Mouse (Mus musculus): ENCODE measurements around the gene Nlgn1. TPM values are rescaled to one million over a fixed set of nuclear protein-coding genes. Genes with fewer than 3 reads are reported as not detected.
A peak's percentile ranks its signal among the peaks of the same experiment; 100 is the strongest.

Nlgn1 gene
- total RNA-seq, 1 experiment: 0.04 TPM

DNA sequence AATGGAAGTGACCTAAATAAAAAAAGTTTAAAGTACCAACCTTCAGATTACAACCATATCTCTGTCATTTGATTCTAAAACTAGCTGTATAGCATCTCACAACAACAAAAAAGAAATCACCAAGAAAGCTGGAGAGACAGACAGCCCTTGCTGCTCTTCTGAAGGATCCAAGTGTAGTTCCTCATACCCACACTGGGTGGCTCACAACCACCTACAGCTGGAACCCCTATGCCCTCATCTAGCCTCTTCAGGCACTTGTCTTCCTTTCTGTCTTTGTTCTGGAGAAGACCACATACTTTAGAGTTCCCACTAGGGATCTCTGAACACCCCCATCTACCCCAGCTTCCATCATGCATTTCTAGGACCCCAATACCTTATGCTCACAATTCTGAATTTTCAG is 236.7 kb downstream of the Nlgn1 start:
- Histone ChIP-seq H3K27ac (ENCODE audit: insufficient read depth, low read depth, low read length, poor library complexity, severe bottlenecking) (no peak overlapping the region), H3K36me3 (ENCODE audit: control insufficient read depth, insufficient read depth, low read length, poor library complexity, severe bottlenecking) (no peaks in the 10 kb centered on the region), H3K4me3 (ENCODE audit: insufficient read depth in 1 of 2, low read depth in 1 of 2, low read length in 2 of 2, poor library complexity in 1 of 2, severe bottlenecking in 1 of 2) (no peak overlapping the region), H3K4me1 (ENCODE audit: control insufficient read depth in 2 of 2, insufficient read depth in 2 of 2, low read length in 2 of 2, poor library complexity in 1 of 2) (no peaks in the 10 kb centered on the region), H3K9ac (ENCODE audit: insufficient read depth, low read depth, low read length, poor library complexity, severe bottlenecking) (no peak overlapping the region), H3K9me3 (ENCODE audit: control insufficient read depth, insufficient read depth, low read depth, low read length) (no peaks in the 10 kb centered on the region)
- in situ Hi-C loops (cut with MboI; ENCODE audit: low sequenced_read_pairs in 2 of 2, unreplicated experiment in 2 of 2): no loop called here
- DNase-seq (ENCODE audit: low read depth, low spot score): peak; percentile 12
- no peak for TF ChIP-seq CHD2 (IDR thresholded peaks at IDR 0.05; ENCODE audit: low read depth, low read length)
- TF ChIP-seq ZC3H11A (IDR thresholded peaks at IDR 0.05; ENCODE audit: borderline replicate concordance, low read depth, low read length): no peak
- no peak for TF ChIP-seq HCFC1 (IDR thresholded peaks at IDR 0.05; ENCODE audit: borderline replicate concordance, insufficient read depth, low read length)
- no peak for TF ChIP-seq MAFK (IDR thresholded peaks at IDR 0.05; ENCODE audit: insufficient read depth, low read depth, low read length)
- no peak for TF ChIP-seq ZNF384 (IDR thresholded peaks at IDR 0.05; ENCODE audit: low read depth, low read length)

DNA sequence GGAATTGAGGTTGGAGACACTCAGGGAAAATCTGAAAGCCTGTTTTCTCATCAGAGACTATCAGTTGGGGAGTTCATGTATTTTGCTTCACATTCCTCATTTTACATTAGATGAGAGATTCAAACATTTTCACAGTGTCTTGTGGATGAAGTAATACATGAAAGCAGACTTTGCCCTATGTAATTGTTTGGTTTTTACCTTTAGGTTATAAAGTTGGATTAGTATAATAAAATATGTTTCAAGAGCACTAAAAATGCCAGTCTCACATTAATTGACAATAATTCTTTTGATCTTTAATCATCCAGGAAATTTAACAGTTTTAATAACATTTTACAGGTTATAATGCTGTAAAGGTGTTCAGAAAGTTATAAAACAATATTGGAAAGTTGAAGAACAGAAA is 262.9 kb downstream of the Nlgn1 start:
- Histone ChIP-seq H3K36me3 (ENCODE audit: control insufficient read depth, insufficient read depth, low read length, poor library complexity, severe bottlenecking) (no peaks in the 10 kb centered on the region), H3K4me1 (ENCODE audit: control insufficient read depth in 2 of 2, insufficient read depth in 2 of 2, low read length in 2 of 2, poor library complexity in 1 of 2) (no peaks in the 10 kb centered on the region)
- TF ChIP-seq MAFK (IDR thresholded peaks at IDR 0.05; ENCODE audit: insufficient read depth, low read depth, low read length): no peak
- TF ChIP-seq HCFC1 (IDR thresholded peaks at IDR 0.05; ENCODE audit: borderline replicate concordance, insufficient read depth, low read length): no peak
- TF ChIP-seq ZC3H11A (IDR thresholded peaks at IDR 0.05; ENCODE audit: borderline replicate concordance, low read depth, low read length): no peak
- no peak for TF ChIP-seq ZNF384 (IDR thresholded peaks at IDR 0.05; ENCODE audit: low read depth, low read length)
- TF ChIP-seq CHD2 (IDR thresholded peaks at IDR 0.05; ENCODE audit: low read depth, low read length): no peak

DNA sequence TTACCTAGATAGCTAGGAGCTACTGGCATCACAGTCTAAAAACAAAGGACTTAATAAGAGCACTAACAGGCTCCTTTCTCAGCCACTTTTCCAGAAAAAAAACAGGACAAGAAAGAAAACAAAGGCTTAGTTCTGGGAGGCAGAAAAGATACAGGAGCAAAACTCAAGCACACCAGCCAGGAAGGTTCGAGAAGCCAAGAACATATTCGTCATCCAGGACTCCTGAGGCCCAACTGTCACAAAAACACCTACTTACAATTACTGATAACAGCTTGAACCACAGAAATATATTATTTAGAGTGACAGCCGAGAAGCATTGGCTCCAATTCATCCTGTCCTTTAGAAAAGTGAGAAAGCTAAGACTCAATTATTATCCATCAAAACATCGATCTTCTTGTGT is 281.5 kb downstream of the Nlgn1 start:
- Histone ChIP-seq H3K27ac (ENCODE audit: insufficient read depth, low read depth, low read length, poor library complexity, severe bottlenecking) (no peak overlapping the region), H3K36me3 (ENCODE audit: control insufficient read depth, insufficient read depth, low read length, poor library complexity, severe bottlenecking) (no peaks in the 10 kb centered on the region), H3K9ac (ENCODE audit: insufficient read depth, low read depth, low read length, poor library complexity, severe bottlenecking) (no peak overlapping the region), H3K4me3 (ENCODE audit: insufficient read depth in 1 of 2, low read depth in 1 of 2, low read length in 2 of 2, poor library complexity in 1 of 2, severe bottlenecking in 1 of 2) (no peak overlapping the region), H3K9me3 (ENCODE audit: control insufficient read depth, insufficient read depth, low read depth, low read length) (no peaks in the 10 kb centered on the region), H3K4me1 (ENCODE audit: control insufficient read depth in 2 of 2, insufficient read depth in 2 of 2, low read length in 2 of 2, poor library complexity in 1 of 2) (no peaks in the 10 kb centered on the region)
- no peak for DNase-seq (ENCODE audit: low read depth, low spot score)
- no peak for TF ChIP-seq CHD2 (IDR thresholded peaks at IDR 0.05; ENCODE audit: low read depth, low read length)
- no peak for TF ChIP-seq ZNF384 (IDR thresholded peaks at IDR 0.05; ENCODE audit: low read depth, low read length)
- in situ Hi-C loops (cut with MboI; ENCODE audit: low sequenced_read_pairs in 2 of 2, unreplicated experiment in 2 of 2): no loop called here

More for the DNA sequence above, 262.9 kb downstream of the Nlgn1 start:
- no peak overlapping the region for H3K9ac ChIP-seq (ENCODE audit: insufficient read depth, low read depth, low read length, poor library complexity, severe bottlenecking)
- no peak overlapping the region for H3K4me3 ChIP-seq (ENCODE audit: insufficient read depth in 1 of 2, low read depth in 1 of 2, low read length in 2 of 2, poor library complexity in 1 of 2, severe bottlenecking in 1 of 2)
- in situ Hi-C loops (cut with MboI; ENCODE audit: low sequenced_read_pairs in 2 of 2, unreplicated experiment in 2 of 2): no loop called here
- H3K27ac ChIP-seq (ENCODE audit: insufficient read depth, low read depth, low read length, poor library complexity, severe bottlenecking): no peak overlapping the region
- no peaks in the 10 kb centered on the region for H3K9me3 ChIP-seq (ENCODE audit: control insufficient read depth, insufficient read depth, low read depth, low read length)
- DNase-seq (ENCODE audit: low read depth, low spot score): no peak

DNA sequence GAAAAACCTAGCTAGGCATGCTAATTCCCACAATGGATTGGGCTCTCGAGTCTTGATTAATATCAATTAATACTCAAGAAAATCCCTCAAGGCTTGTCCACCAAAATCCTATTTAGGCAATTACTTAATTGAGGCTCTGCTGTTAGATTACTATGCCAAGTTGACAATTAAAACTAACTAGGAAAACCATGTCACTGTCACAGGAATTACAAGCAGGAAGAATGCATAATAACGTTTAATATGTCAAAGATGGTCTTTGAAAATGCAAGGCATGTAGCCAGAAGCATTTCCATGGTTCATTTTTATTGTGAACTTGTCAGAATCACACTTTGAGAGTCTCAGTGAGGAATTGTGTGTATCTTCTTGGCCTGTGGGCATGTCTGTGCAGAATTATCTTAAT is 289.3 kb downstream of the Nlgn1 start:
- H3K27ac ChIP-seq (ENCODE audit: insufficient read depth, low read depth, low read length, poor library complexity, severe bottlenecking): no peak overlapping the region
- H3K4me1 ChIP-seq (ENCODE audit: control insufficient read depth in 2 of 2, insufficient read depth in 2 of 2, low read length in 2 of 2, poor library complexity in 1 of 2): no peaks in the 10 kb centered on the region
- no peak overlapping the region for H3K4me3 ChIP-seq (ENCODE audit: insufficient read depth in 1 of 2, low read depth in 1 of 2, low read length in 2 of 2, poor library complexity in 1 of 2, severe bottlenecking in 1 of 2)
- no peak overlapping the region for H3K9ac ChIP-seq (ENCODE audit: insufficient read depth, low read depth, low read length, poor library complexity, severe bottlenecking)
- in situ Hi-C loops (cut with MboI; ENCODE audit: low sequenced_read_pairs in 2 of 2, unreplicated experiment in 2 of 2): no loop called here
- DNase-seq (ENCODE audit: low read depth, low spot score): no peak
- no peaks in the 10 kb centered on the region for H3K36me3 ChIP-seq (ENCODE audit: control insufficient read depth, insufficient read depth, low read length, poor library complexity, severe bottlenecking)
- no peaks in the 10 kb centered on the region for H3K9me3 ChIP-seq (ENCODE audit: control insufficient read depth, insufficient read depth, low read depth, low read length)
- TF ChIP-seq MAFK (IDR thresholded peaks at IDR 0.05; ENCODE audit: insufficient read depth, low read depth, low read length) (no peak), CHD2 (IDR thresholded peaks at IDR 0.05; ENCODE audit: low read depth, low read length) (no peak), HCFC1 (IDR thresholded peaks at IDR 0.05; ENCODE audit: borderline replicate concordance, insufficient read depth, low read length) (no peak), ZNF384 (IDR thresholded peaks at IDR 0.05; ENCODE audit: low read depth, low read length) (no peak), ZC3H11A (IDR thresholded peaks at IDR 0.05; ENCODE audit: borderline replicate concordance, low read depth, low read length) (no peak)

DNA sequence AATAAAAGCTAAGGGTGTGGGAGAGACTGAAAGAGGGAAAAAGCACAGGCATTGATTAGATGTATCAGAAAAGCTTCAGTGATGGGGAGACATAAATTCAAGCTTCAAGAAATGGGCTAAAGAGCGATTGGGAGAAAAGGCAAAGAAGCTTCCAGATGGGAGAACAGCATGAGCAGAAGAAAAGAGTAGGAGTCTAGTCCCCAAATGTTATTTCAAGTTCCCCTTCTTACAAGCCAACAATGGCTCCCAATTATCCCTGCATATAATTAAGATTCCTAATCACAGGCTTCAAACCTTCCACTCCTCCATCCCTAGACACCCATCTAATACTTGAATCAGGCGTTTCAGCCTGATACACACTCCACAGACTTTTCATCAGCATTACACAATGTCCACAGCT is 292.6 kb downstream of the Nlgn1 start:
- H3K9ac ChIP-seq (ENCODE audit: insufficient read depth, low read depth, low read length, poor library complexity, severe bottlenecking): no peak overlapping the region
- DNase-seq (ENCODE audit: low read depth, low spot score): no peak
- no peaks in the 10 kb centered on the region for H3K4me1 ChIP-seq (ENCODE audit: control insufficient read depth in 2 of 2, insufficient read depth in 2 of 2, low read length in 2 of 2, poor library complexity in 1 of 2)
- in situ Hi-C loops (cut with MboI; ENCODE audit: low sequenced_read_pairs in 2 of 2, unreplicated experiment in 2 of 2): no loop called here
- H3K4me3 ChIP-seq (ENCODE audit: insufficient read depth in 1 of 2, low read depth in 1 of 2, low read length in 2 of 2, poor library complexity in 1 of 2, severe bottlenecking in 1 of 2): no peak overlapping the region
- no peaks in the 10 kb centered on the region for H3K36me3 ChIP-seq (ENCODE audit: control insufficient read depth, insufficient read depth, low read length, poor library complexity, severe bottlenecking)
- H3K27ac ChIP-seq (ENCODE audit: insufficient read depth, low read depth, low read length, poor library complexity, severe bottlenecking): no peak overlapping the region
- no peak for TF ChIP-seq ZNF384 (IDR thresholded peaks at IDR 0.05; ENCODE audit: low read depth, low read length)
- no peak for TF ChIP-seq HCFC1 (IDR thresholded peaks at IDR 0.05; ENCODE audit: borderline replicate concordance, insufficient read depth, low read length)
- no peak for TF ChIP-seq ZC3H11A (IDR thresholded peaks at IDR 0.05; ENCODE audit: borderline replicate concordance, low read depth, low read length)
- no peak for TF ChIP-seq MAFK (IDR thresholded peaks at IDR 0.05; ENCODE audit: insufficient read depth, low read depth, low read length)
- no peak for TF ChIP-seq CHD2 (IDR thresholded peaks at IDR 0.05; ENCODE audit: low read depth, low read length)
- H3K9me3 ChIP-seq (ENCODE audit: control insufficient read depth, insufficient read depth, low read depth, low read length): no peaks in the 10 kb centered on the region
